Mouse (Mus musculus) brain, embryonic 14.5 days (tissue): ENCODE data around the gene Olfm1. TPM values are rescaled to one million over a fixed set of nuclear protein-coding genes. Genes with fewer than 3 reads are reported as not detected.

Experiments
- DNase-seq: peaks from one replicate; pipeline ENCODE4 v3.0.0-alpha.2; 2011; ENCODE audit warnings: low read depth
- CTCF ChIP-seq: fragments of 200-500 bp; IDR thresholded peaks from 2 replicates; pipeline ENCODE4 v1.5.1; 2012; ENCODE audit warnings: inconsistent platforms, mild to moderate bottlenecking, moderate library complexity, borderline replicate concordance; ENCODE audit not compliant: insufficient read depth, insufficient read length; ENCODE audit errors: extremely low read depth
- POLR2A ChIP-seq: fragments of 200-500 bp; IDR thresholded peaks from 2 replicates; pipeline ENCODE4 v1.6.1; 2012; ENCODE audit warnings: mild to moderate bottlenecking, inconsistent platforms, borderline replicate concordance; ENCODE audit not compliant: poor library complexity, insufficient read depth, insufficient read length, severe bottlenecking; ENCODE audit errors: extremely low read depth
- polyA plus RNA-seq: library from polyadenylated mRNA; depleted of rRNA; stranded (reverse); fragments of >200 nt; gene quantifications from 2 replicates; pipeline ENCODE4 v1.2.3, GENCODE M21; 2012; rRNA removed

The Olfm1 gene
- polyA plus RNA-seq, 1 experiment, result 383 TPM

DNA sequence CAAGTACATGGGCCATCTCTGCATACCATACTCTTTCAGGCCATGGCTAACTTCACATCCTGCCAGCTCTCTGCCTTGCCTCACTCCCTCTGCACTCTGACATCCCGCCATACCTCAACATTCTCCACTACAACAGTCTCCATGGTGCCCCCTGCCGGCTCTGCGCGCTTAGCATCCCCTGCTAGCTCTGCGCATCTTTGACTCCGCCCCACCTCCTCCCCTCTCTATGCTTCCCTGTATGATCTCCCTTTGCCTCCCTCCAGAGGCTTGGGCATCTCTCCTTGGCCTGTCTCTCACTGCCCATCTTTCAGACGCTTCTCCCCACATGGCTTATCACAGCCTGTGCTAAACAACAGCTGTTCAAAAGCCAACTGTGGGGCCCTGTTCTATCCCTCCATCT, 85.4 kb downstream of the Olfm1 start:
- peak; percentile 73 for TF ChIP-seq CTCF
- TF ChIP-seq POLR2A, result no peak
- DNase-seq, result peak; percentile 66

- DNase-seq, result peak; percentile 41
These were observed 86.1 kb downstream of the Olfm1 start for GRCm38 (mm10) chr2:28278853-28279252.

More at GRCm38 (mm10) chr2:28278853-28279252, 86.1 kb downstream of the Olfm1 start:
- TF ChIP-seq POLR2A, result no peak
- no peak for TF ChIP-seq CTCF

Other genes with a start within 250 kb of the Olfm1 start
- 0.14 and 0.24 TPM in 2 replicates for gene Fcnb, start 108.1 kb upstream of the Olfm1 start, polyA plus RNA-seq